In the genomic region with DNA sequence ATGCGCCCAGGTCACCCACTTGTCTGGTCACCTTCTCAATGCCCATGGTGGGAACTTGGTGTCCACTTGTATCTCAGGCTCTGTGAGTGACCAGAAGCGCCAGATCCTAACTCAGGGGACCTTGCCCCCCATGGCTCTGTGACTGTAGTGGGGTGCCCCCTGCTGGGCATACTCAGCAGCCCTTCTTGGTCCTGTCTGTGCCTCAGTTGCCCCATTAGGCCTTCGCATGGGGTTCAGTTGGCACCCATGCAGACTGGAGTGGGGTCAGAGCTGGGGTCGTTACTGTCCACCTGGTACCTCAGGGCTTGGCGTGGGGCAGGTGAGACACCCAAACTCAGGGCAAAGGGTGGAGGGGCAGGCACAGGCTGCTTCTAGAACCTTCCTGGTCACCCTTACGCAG, we compare ENCODE assay signal across 9 mouse cellular contexts. TPM values are rescaled to one million over a fixed set of nuclear protein-coding genes. Genes with fewer than 3 reads are reported as not detected.
DNase-seq lines count a peak whose midpoint lies in the region; ATAC-seq and TF ChIP-seq lines count a peak whose summit lies in the region.
"Had no signal": no experiment of that assay in that cellular context is flagged by ENCODE, and none has a peak within 500 bp of the region (broad histone marks: within the 10 kb centered on the region; RNA-seq: fewer than 3 reads in every experiment).

No protein-coding gene starts in this region.

- H3K4me2 ChIP-seq in liver, embryonic 12.5 days: no peak overlapping the region
- no peak overlapping the region for H3K4me2 ChIP-seq in stomach, postnatal 0 days (replicated peaks; ENCODE audit: low read depth)
- H3K4me2 ChIP-seq: heart, embryonic 13.5 days had no signal

- H3K27ac ChIP-seq in cerebellum, adult 2 months (ENCODE audit: insufficient read depth, low read length): no peak overlapping the region
- H3K27ac ChIP-seq in liver, embryonic 12.5 days: no peak overlapping the region
- H3K27ac ChIP-seq in stomach, postnatal 0 days (replicated peaks): no peak overlapping the region
- H3K27ac ChIP-seq: heart, embryonic 13.5 days had no signal

- H3K36me3 ChIP-seq in liver, embryonic 12.5 days: peaks cover 40% of the 10 kb centered on the region
- peaks cover 24% of the 10 kb centered on the region for H3K36me3 ChIP-seq in stomach, postnatal 0 days (ENCODE audit: control insufficient read depth, insufficient read depth, low read length)

- TF ChIP-seq POLR2A in cerebellum, adult 2 months (IDR thresholded peaks at IDR 0.05; ENCODE audit: borderline replicate concordance, insufficient read depth, low read length): no peak

- WGBS in cerebellum, adult 2 months: 85% methylated on average over 6 of the region's 6 CpGs
- 72% methylated on average over 6 of the region's 6 CpGs for WGBS in liver, embryonic 12.5 days (ENCODE audit: insufficient replicate concordance)
- 82% methylated on average over 6 of the region's 6 CpGs for WGBS in stomach, postnatal 0 days

- H3K4me3 ChIP-seq in cerebellum, adult 2 months (replicated peaks; ENCODE audit: insufficient read depth, low read depth, low read length): no peak overlapping the region
- H3K4me3 ChIP-seq in liver, embryonic 12.5 days: no peak overlapping the region
- no peak overlapping the region for H3K4me3 ChIP-seq in stomach, postnatal 0 days (ENCODE audit: low read depth, low read length)
- H3K4me3 ChIP-seq: heart, embryonic 13.5 days had no signal

- H3K9me3 ChIP-seq in liver, embryonic 12.5 days (replicated peaks): no peaks in the 10 kb centered on the region
- H3K9me3 ChIP-seq in stomach, postnatal 0 days (ENCODE audit: control insufficient read depth, low read length): no peaks in the 10 kb centered on the region
- H3K9me3 ChIP-seq: heart, embryonic 13.5 days had no signal

- DNase-seq in cerebellum, adult 2 months: no peak
- no peak for DNase-seq in cerebellum, adult 8-10 months
- DNase-seq in liver: peak; percentile 54
- DNase-seq in kidney, postnatal 10 days: peak; percentile 74
- DNase-seq in stomach, postnatal 0 days (ENCODE audit: low spot score): no peak
- no peak for DNase-seq in urinary bladder, postnatal 25 days (ENCODE audit: low spot score)
- no peak for DNase-seq in cerebellum, adult 18-20 months

- TF ChIP-seq CTCF in cerebellum, adult 2 months (IDR thresholded peaks at IDR 0.05; ENCODE audit: borderline replicate concordance, insufficient read depth, low read depth, low read length): peak; percentile 51
- peak; percentile 79 for TF ChIP-seq CTCF in stomach, postnatal 0 days (IDR thresholded peaks at IDR 0.05; ENCODE audit: low read depth)

- TF ChIP-seq EP300 in stomach, postnatal 0 days (optimal IDR thresholded peaks at IDR 0.05): no peak

- no peak for ATAC-seq in liver, embryonic 12.5 days
- ATAC-seq in stomach, postnatal 0 days (ENCODE audit: low FRiP score, low TSS enrichment): 0 out of 2 replicates have a peak, but pooled peaks have one; percentile 10

- H3K4me1 ChIP-seq in cerebellum, adult 2 months (ENCODE audit: control insufficient read depth, insufficient read depth, low read length): no peaks in the 10 kb centered on the region; the same call in 1 of the 2 replicates
- peaks cover 26% of the 10 kb centered on the region for H3K4me1 ChIP-seq in liver, embryonic 12.5 days
- H3K4me1 ChIP-seq in stomach, postnatal 0 days (replicated peaks; ENCODE audit: control insufficient read depth, insufficient read depth): no peaks in the 10 kb centered on the region

- no peak overlapping the region for H3K9ac ChIP-seq in liver, embryonic 12.5 days
- no peak overlapping the region for H3K9ac ChIP-seq in stomach, postnatal 0 days (ENCODE audit: low read length)
- H3K9ac ChIP-seq: heart, embryonic 13.5 days had no signal

- H3K27me3 ChIP-seq in cerebellum, adult 2 months (ENCODE audit: control insufficient read depth, insufficient read depth, low read length): no peaks in the 10 kb centered on the region
- no peaks in the 10 kb centered on the region for H3K27me3 ChIP-seq in liver, embryonic 12.5 days (replicated peaks)
- H3K27me3 ChIP-seq in stomach, postnatal 0 days (ENCODE audit: control insufficient read depth, insufficient read depth, low read length): no peaks in the 10 kb centered on the region
- H3K27me3 ChIP-seq: heart, embryonic 13.5 days had no signal

RNA-seq across cellular contexts. Expression of a gene that starts 6.0 kb away (rescaled TPM):
- polyA plus RNA-seq in cerebellum, adult 2 months (2012; rRNA removed): 56.2 and 57.4 TPM in 2 replicates
- 99.9 and 114 TPM in 2 replicates for polyA plus RNA-seq in liver, embryonic 12.5 days (2016; fragmentation: Nextera tagmentation; extraction: Ambion mirVana)
- 46.9 and 50.3 TPM in 2 replicates for polyA plus RNA-seq in stomach, postnatal 0 days (2015; fragmentation: Nextera tagmentation; extraction: Ambion mirVana)

RNA-seq across cellular contexts. Expression of a gene that starts 16.6 kb away (rescaled TPM):
- polyA plus RNA-seq in cerebellum, adult 2 months (2012; rRNA removed): 5.5 and 5.9 TPM in 2 replicates
- 0.14 TPM in 2 replicates for polyA plus RNA-seq in liver, embryonic 12.5 days (2016; fragmentation: Nextera tagmentation; extraction: Ambion mirVana)
- 0.17 and 0.18 TPM in 2 replicates for polyA plus RNA-seq in stomach, postnatal 0 days (2015; fragmentation: Nextera tagmentation; extraction: Ambion mirVana)

RNA-seq across cellular contexts. Expression of a gene that starts 27.1 kb away (rescaled TPM):
- 4.7 TPM in 2 replicates for polyA plus RNA-seq in cerebellum, adult 2 months (2012; rRNA removed)
- polyA plus RNA-seq in liver, embryonic 12.5 days (2016; fragmentation: Nextera tagmentation; extraction: Ambion mirVana): 5.6 and 6.4 TPM in 2 replicates
- polyA plus RNA-seq in stomach, postnatal 0 days (2015; fragmentation: Nextera tagmentation; extraction: Ambion mirVana): 3.2 and 3.5 TPM in 2 replicates

RNA-seq across cellular contexts. Expression of a gene that starts 30.2 kb away (rescaled TPM):
- 191 and 204 TPM in 2 replicates for polyA plus RNA-seq in cerebellum, adult 2 months (2012; rRNA removed)
- polyA plus RNA-seq in liver, embryonic 12.5 days (2016; fragmentation: Nextera tagmentation; extraction: Ambion mirVana): 17.2 and 17.5 TPM in 2 replicates
- 18.5 and 19.1 TPM in 2 replicates for polyA plus RNA-seq in stomach, postnatal 0 days (2015; fragmentation: Nextera tagmentation; extraction: Ambion mirVana)

RNA-seq across cellular contexts. Expression of a gene that starts 32.9 kb away (rescaled TPM):
- polyA plus RNA-seq in cerebellum, adult 2 months (2012; rRNA removed): 156 and 162 TPM in 2 replicates
- polyA plus RNA-seq in liver, embryonic 12.5 days (2016; fragmentation: Nextera tagmentation; extraction: Ambion mirVana): 67.5 and 74.1 TPM in 2 replicates
- 160 and 174 TPM in 2 replicates for polyA plus RNA-seq in stomach, postnatal 0 days (2015; fragmentation: Nextera tagmentation; extraction: Ambion mirVana)

Comparison
In these comparisons a context has a peak if more than half of its experiments do, and no peak if none do; other contexts are left out.
1. DNase-seq: peak in liver (single experiment) and kidney, postnatal 10 days (single experiment); none in cerebellum, adult 2 months (0 of 2), cerebellum, adult 8-10 months (single experiment), stomach, postnatal 0 days (single experiment), urinary bladder, postnatal 25 days (single experiment) and cerebellum, adult 18-20 months (0 of 2).